Mouse (Mus musculus): ENCODE measurements around the gene Atp5g2. TPM values are rescaled to one million over a fixed set of nuclear protein-coding genes. Genes with fewer than 3 reads are reported as not detected.

Gene Atp5g2
- polyA plus RNA-seq, 1 experiment from 2014 or later, result 48.6 TPM

- DNase-seq (ENCODE audit: low spot score), result no peak
- WGBS, result 2% methylated on average over 18 of the region's 18 CpGs
- TF ChIP-seq EP300 (IDR thresholded peaks at IDR 0.05), result no peak
- H3K9me3 ChIP-seq (ENCODE audit: low read length), result no peaks in the 10 kb centered on the region
- H3K36me3 ChIP-seq (ENCODE audit: insufficient read depth, low read length), result no peaks in the 10 kb centered on the region
- H3K27ac ChIP-seq (ENCODE audit: low read length), result peak overlapping the region; percentile 99
- H3K9ac ChIP-seq (replicated peaks; ENCODE audit: low read depth), result no peak overlapping the region; the same call in 1 of the 2 replicates
- no peaks in the 10 kb centered on the region for H3K27me3 ChIP-seq (replicated peaks; ENCODE audit: insufficient read depth, low read length)
- H3K4me2 ChIP-seq (replicated peaks; ENCODE audit: low read depth, low read length), result peak overlapping the region; percentile 80
- H3K4me3 ChIP-seq (ENCODE audit: low read depth, low read length), result peak overlapping the region; percentile 79
- peak; percentile 30 for ATAC-seq
- H3K4me1 ChIP-seq (ENCODE audit: insufficient read depth, low read depth, low read length), result peaks cover 8% of the 10 kb centered on the region; the same call in 1 of the 2 replicates
These were observed 46.5 kb downstream of the Atp5g2 start for GRCm38 (mm10) chr15:102625687-102626055.

DNA sequence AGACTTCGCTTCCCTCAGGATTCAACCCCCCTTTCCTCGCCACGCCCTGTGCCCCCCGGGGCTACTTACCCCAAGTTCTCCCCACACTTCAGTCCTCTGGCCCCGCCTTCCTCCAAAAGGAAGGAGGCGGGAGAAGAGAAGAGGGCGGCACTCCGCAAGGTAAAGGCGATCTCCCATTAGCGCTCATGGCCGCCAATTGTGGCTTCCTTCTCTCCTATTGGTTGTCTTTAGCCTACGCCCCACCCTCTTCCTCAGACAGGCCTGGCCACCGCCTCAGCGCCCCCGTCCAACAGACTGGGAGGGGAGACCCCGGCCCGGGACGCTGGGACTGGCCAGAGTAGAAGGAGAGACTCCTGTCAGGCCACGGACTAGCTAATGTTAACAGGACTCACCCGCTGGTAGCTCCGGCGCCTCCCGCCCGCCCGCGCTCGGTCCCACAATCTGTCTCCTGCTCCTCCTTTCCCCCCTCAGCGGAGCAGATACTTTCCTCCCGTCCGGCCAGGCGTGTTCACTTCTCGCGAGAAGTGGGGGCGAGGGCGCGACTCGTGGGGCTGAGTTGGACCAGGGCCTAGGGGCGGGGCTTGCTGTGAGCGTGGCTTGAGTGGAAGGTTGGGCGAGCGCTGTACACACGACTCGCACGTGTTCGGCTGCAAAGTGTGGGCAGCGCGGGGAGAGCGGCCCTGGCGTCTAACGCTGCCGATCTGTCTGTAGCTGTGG, 47.0 kb downstream of the Atp5g2 start, which contains the start of the genes Gm28047 and Atf7:
Gene Gm28047 (minus strand): TSS at position 98 of the 717 bp plus-strand sequence.
Gene Atf7 (minus strand): TSS at position 495 of the 717 bp plus-strand sequence.
- WGBS, result under 1% methylated on average over 45 of the region's 51 CpGs
- Histone ChIP-seq H3K27me3 (replicated peaks; ENCODE audit: insufficient read depth, low read length) (no peaks in the 10 kb centered on the region), H3K4me2 (replicated peaks; ENCODE audit: low read depth, low read length) (peak within 1 kb of the TSS; percentile 80), H3K9ac (replicated peaks; ENCODE audit: low read depth) (peak within 1 kb of the TSS; percentile 87), H3K4me3 (ENCODE audit: low read depth, low read length) (peak within 1 kb of the TSS; percentile 79), H3K9me3 (ENCODE audit: low read length) (no peaks in the 10 kb centered on the region), H3K36me3 (ENCODE audit: insufficient read depth, low read length) (no peaks in the 10 kb centered on the region), H3K4me1 (ENCODE audit: insufficient read depth, low read depth, low read length) (peaks cover 8% of the 10 kb centered on the region; the same call in 1 of the 2 replicates), H3K27ac (ENCODE audit: low read length) (peak within 1 kb of the TSS; percentile 99)
- DNase-seq (ENCODE audit: low spot score) (peak; percentile 100), ATAC-seq (peak; percentile 98)
- TF ChIP-seq CTCF (IDR thresholded peaks at IDR 0.05) (no peak), EP300 (IDR thresholded peaks at IDR 0.05) (peak; percentile 73)

DNA sequence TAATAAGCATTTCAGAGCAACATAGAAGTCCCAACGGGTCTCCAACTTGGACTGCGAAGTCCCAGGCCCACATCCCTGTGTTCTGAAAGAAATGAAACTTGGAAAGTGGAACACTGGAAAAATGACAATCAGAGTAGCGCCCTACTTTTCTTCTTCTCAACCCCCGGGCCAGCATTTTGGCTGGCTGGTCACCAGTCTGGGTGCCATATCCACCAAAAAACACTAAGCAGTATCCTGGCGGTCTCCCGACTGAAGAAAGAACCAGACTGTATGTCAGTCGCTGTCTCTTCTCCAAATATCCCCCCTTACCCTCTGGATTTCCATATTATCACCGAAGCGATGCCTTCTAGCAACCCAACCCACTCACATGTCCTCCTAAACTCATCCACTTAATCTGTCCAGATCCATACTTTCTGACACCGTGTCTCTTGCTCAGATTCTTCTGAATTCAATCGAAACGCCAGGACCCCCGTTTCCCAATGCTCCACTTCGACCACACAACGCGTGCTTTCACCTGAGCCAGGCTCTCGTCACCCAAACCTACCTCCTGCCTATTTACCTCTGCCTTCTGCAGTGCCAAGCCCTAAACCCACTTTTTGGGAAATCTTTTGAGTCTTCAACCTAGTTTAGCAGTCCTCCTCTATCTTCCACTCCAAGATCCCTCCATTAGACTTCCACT, 47.7 kb downstream of the Atp5g2 start:
- H3K4me3 ChIP-seq (ENCODE audit: low read depth, low read length), result peak overlapping the region; percentile 79
- peak; percentile 52 for DNase-seq (ENCODE audit: low spot score)
- peak overlapping the region; percentile 87 for H3K9ac ChIP-seq (replicated peaks; ENCODE audit: low read depth)
- peaks cover 8% of the 10 kb centered on the region; the same call in 1 of the 2 replicates for H3K4me1 ChIP-seq (ENCODE audit: insufficient read depth, low read depth, low read length)
- peak overlapping the region; percentile 99 for H3K27ac ChIP-seq (ENCODE audit: low read length)
- TF ChIP-seq EP300 (IDR thresholded peaks at IDR 0.05) (no peak), CTCF (IDR thresholded peaks at IDR 0.05) (no peak)
- H3K4me2 ChIP-seq (replicated peaks; ENCODE audit: low read depth, low read length), result peak overlapping the region; percentile 80
- H3K27me3 ChIP-seq (replicated peaks; ENCODE audit: insufficient read depth, low read length), result no peaks in the 10 kb centered on the region
- no peak; the same call in 1 of the 2 replicates for ATAC-seq
- 2% methylated on average over 17 of the region's 17 CpGs for WGBS
- H3K36me3 ChIP-seq (ENCODE audit: insufficient read depth, low read length), result no peaks in the 10 kb centered on the region
- H3K9me3 ChIP-seq (ENCODE audit: low read length), result no peaks in the 10 kb centered on the region

DNA sequence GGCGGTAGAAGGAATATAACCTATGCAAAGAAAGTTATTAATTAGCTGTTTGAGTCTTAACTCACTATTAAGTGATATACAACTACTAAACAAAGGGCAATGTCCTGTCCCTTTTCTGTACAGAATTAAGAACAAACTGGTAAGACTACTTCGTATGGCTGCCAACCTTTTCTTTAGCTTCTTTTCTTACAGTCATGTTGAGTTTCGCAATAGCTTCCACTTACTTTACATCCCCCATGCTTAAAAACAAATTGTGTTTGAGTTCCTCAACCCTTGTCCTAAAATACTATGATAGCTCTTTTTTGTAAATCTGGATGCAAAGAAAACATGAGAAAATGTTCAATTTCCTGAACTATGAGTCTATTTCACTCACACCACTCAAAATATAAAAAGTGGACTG, 49.0 kb downstream of the Atp5g2 start:
- Histone ChIP-seq H3K27me3 (replicated peaks; ENCODE audit: insufficient read depth, low read length) (no peaks in the 10 kb centered on the region), H3K9me3 (ENCODE audit: low read length) (no peaks in the 10 kb centered on the region), H3K4me3 (ENCODE audit: low read depth, low read length) (no peak overlapping the region), H3K27ac (ENCODE audit: low read length) (peak overlapping the region; percentile 39; the same call in 1 of the 2 replicates), H3K36me3 (ENCODE audit: insufficient read depth, low read length) (no peaks in the 10 kb centered on the region), H3K9ac (replicated peaks; ENCODE audit: low read depth) (no peak overlapping the region), H3K4me1 (ENCODE audit: insufficient read depth, low read depth, low read length) (peaks cover 8% of the 10 kb centered on the region; the same call in 1 of the 2 replicates), H3K4me2 (replicated peaks; ENCODE audit: low read depth, low read length) (peak overlapping the region; percentile 51)
- DNase-seq (ENCODE audit: low spot score) (peak; percentile 61), ATAC-seq (no peak)
- TF ChIP-seq EP300 (IDR thresholded peaks at IDR 0.05), result no peak
- no peak for TF ChIP-seq CTCF (IDR thresholded peaks at IDR 0.05)
- WGBS, result 57% methylated on average over 3 of the region's 3 CpGs

- ATAC-seq (no peak), DNase-seq (ENCODE audit: low spot score) (no peak)
- H3K4me1 ChIP-seq (ENCODE audit: insufficient read depth, low read depth, low read length), result peaks cover 8% of the 10 kb centered on the region; the same call in 1 of the 2 replicates
- H3K36me3 ChIP-seq (ENCODE audit: insufficient read depth, low read length), result no peaks in the 10 kb centered on the region
- peak overlapping the region; percentile 39; the same call in 1 of the 2 replicates for H3K27ac ChIP-seq (ENCODE audit: low read length)
- H3K9me3 ChIP-seq (ENCODE audit: low read length), result no peaks in the 10 kb centered on the region
- H3K9ac ChIP-seq (replicated peaks; ENCODE audit: low read depth), result no peak overlapping the region
- no peak overlapping the region for H3K4me3 ChIP-seq (ENCODE audit: low read depth, low read length)
- H3K4me2 ChIP-seq (replicated peaks; ENCODE audit: low read depth, low read length), result peak overlapping the region; percentile 51; the same call in 1 of the 2 replicates
- H3K27me3 ChIP-seq (replicated peaks; ENCODE audit: insufficient read depth, low read length), result no peaks in the 10 kb centered on the region
- TF ChIP-seq CTCF (IDR thresholded peaks at IDR 0.05) (no peak), EP300 (IDR thresholded peaks at IDR 0.05) (no peak)
These were observed 49.6 kb downstream of the Atp5g2 start for GRCm38 (mm10) chr15:102622536-102622935.

GRCm38 (mm10) chr15:102620765-102621164, 51.4 kb downstream of the Atp5g2 start:
- Histone ChIP-seq H3K9ac (replicated peaks; ENCODE audit: low read depth) (no peak overlapping the region), H3K9me3 (ENCODE audit: low read length) (no peaks in the 10 kb centered on the region), H3K4me3 (ENCODE audit: low read depth, low read length) (no peak overlapping the region), H3K36me3 (ENCODE audit: insufficient read depth, low read length) (no peaks in the 10 kb centered on the region), H3K4me1 (ENCODE audit: insufficient read depth, low read depth, low read length) (peaks cover 5% of the 10 kb centered on the region; the same call in 1 of the 2 replicates), H3K4me2 (replicated peaks; ENCODE audit: low read depth, low read length) (no peak overlapping the region), H3K27me3 (replicated peaks; ENCODE audit: insufficient read depth, low read length) (no peaks in the 10 kb centered on the region), H3K27ac (ENCODE audit: low read length) (no peak overlapping the region)
- ATAC-seq (no peak), DNase-seq (ENCODE audit: low spot score) (no peak)
- 78% methylated on average over 1 of the region's 1 CpGs for WGBS
- TF ChIP-seq EP300 (IDR thresholded peaks at IDR 0.05) (no peak), CTCF (IDR thresholded peaks at IDR 0.05) (peak; percentile 29)
